Mouse (Mus musculus) kidney, adult 8-10 months (tissue): ENCODE measurements around the gene Plekhh2.
"Not testable (repeated sequence)": the region's sequence is repeated elsewhere in the genome, so short reads cannot be mapped to it uniquely, and the experiment has no call there.

Source experiments
- DNase-seq, 2 experiments: peaks; one replicate each; pipeline ENCODE4 v3.0.0; 2022

Gene Plekhh2

GRCm38 (mm10) chr17:84512516-84513085, 906 bp downstream of the Plekhh2 start:
- DNase-seq = no peak

- no peak for DNase-seq
These were observed 4.2 kb downstream of the Plekhh2 start for GRCm38 (mm10) chr17:84515901-84516300.

- DNase-seq = no peak
These were observed 7.7 kb downstream of the Plekhh2 start for GRCm38 (mm10) chr17:84519346-84519745.

- no peak for DNase-seq
These were observed 8.4 kb downstream of the Plekhh2 start for GRCm38 (mm10) chr17:84520057-84520456.

GRCm38 (mm10) chr17:84529356-84529755, 17.7 kb downstream of the Plekhh2 start:
- no peak for DNase-seq

GRCm38 (mm10) chr17:84530202-84530796, 18.6 kb downstream of the Plekhh2 start:
- no peak for DNase-seq

GRCm38 (mm10) chr17:84532909-84533499, 21.3 kb downstream of the Plekhh2 start:
- no peak for DNase-seq

- DNase-seq = no peak
These were observed 22.1 kb downstream of the Plekhh2 start for GRCm38 (mm10) chr17:84533841-84534240.

GRCm38 (mm10) chr17:84534632-84535031, 22.9 kb downstream of the Plekhh2 start:
- no peak for DNase-seq

GRCm38 (mm10) chr17:84535226-84535625, 23.5 kb downstream of the Plekhh2 start:
- no peak for DNase-seq

GRCm38 (mm10) chr17:84537301-84537700, 25.6 kb downstream of the Plekhh2 start:
- DNase-seq = no peak

- DNase-seq = no peak
These were observed 26.3 kb downstream of the Plekhh2 start for GRCm38 (mm10) chr17:84537966-84538365.

- DNase-seq = no peak
These were observed 28.9 kb downstream of the Plekhh2 start for GRCm38 (mm10) chr17:84540603-84541002.

- DNase-seq = no peak
These were observed 39.5 kb downstream of the Plekhh2 start for GRCm38 (mm10) chr17:84550902-84551877.

- DNase-seq = no peak
These were observed 40.5 kb downstream of the Plekhh2 start for GRCm38 (mm10) chr17:84552230-84552629.

- DNase-seq = not testable (repeated sequence)
These were observed 52.6 kb downstream of the Plekhh2 start for GRCm38 (mm10) chr17:84564264-84564663.

GRCm38 (mm10) chr17:84565762-84566161, 54.1 kb downstream of the Plekhh2 start:
- DNase-seq = no peak

- no peak for DNase-seq
These were observed 55.3 kb downstream of the Plekhh2 start for GRCm38 (mm10) chr17:84566773-84567555.

GRCm38 (mm10) chr17:84568807-84569206, 57.1 kb downstream of the Plekhh2 start:
- DNase-seq = no peak

- DNase-seq = no peak
These were observed 58.1 kb downstream of the Plekhh2 start for GRCm38 (mm10) chr17:84569770-84570169.

- DNase-seq = no peak
These were observed 59.9 kb downstream of the Plekhh2 start for GRCm38 (mm10) chr17:84571629-84572028.

- DNase-seq = no peak
These were observed 61.6 kb downstream of the Plekhh2 start for GRCm38 (mm10) chr17:84573305-84573704.
